25 mouse cellular contexts compared by ENCODE assay signal in genomic region chr10:96515164-96515922, GRCm38 (mm10).
DNase-seq lines count a peak whose midpoint lies in the region; ATAC-seq and TF ChIP-seq lines count a peak whose summit lies in the region.
"Had no signal": no experiment of that assay in that cellular context is flagged by ENCODE, and none has a peak within 500 bp of the region (broad histone marks: within the 10 kb centered on the region; RNA-seq: fewer than 3 reads in every experiment).

No protein-coding gene starts in this region.

- H3K4me3 ChIP-seq in heart, embryonic 11.5 days (ENCODE audit: low read depth, low read length) = no peak overlapping the region
- no peak overlapping the region for H3K4me3 ChIP-seq in stomach, postnatal 0 days (ENCODE audit: low read depth, low read length)
- H3K4me3 ChIP-seq: forebrain, embryonic 10.5 days; forebrain, embryonic 13.5 days; heart, embryonic 12.5 days; heart, embryonic 15.5 days; hindbrain, embryonic 10.5 days; hindbrain, embryonic 13.5 days had no signal

- peak; percentile 78 for TF ChIP-seq EP300 in stomach, postnatal 0 days (optimal IDR thresholded peaks at IDR 0.05)

- ATAC-seq in heart, embryonic 11.5 days (replicated peaks; ENCODE audit: insufficient number of reproducible peaks, low FRiP score, low TSS enrichment) = no peak
- ATAC-seq in stomach, postnatal 0 days (ENCODE audit: low FRiP score, low TSS enrichment) = peak; percentile 65; the same call in 1 of the 2 replicates
- ATAC-seq: forebrain, embryonic 13.5 days; forebrain, embryonic 16.5 days had no signal

- H3K4me2 ChIP-seq in heart, embryonic 11.5 days = no peak overlapping the region
- H3K4me2 ChIP-seq in stomach, postnatal 0 days (replicated peaks; ENCODE audit: low read depth) = no peak overlapping the region
- H3K4me2 ChIP-seq: forebrain, embryonic 13.5 days; heart, embryonic 12.5 days; heart, embryonic 15.5 days; hindbrain, embryonic 13.5 days had no signal

- H3K9me3 ChIP-seq in heart, embryonic 11.5 days (replicated peaks; ENCODE audit: control insufficient read depth, low read length) = no peaks in the 10 kb centered on the region
- H3K9me3 ChIP-seq in stomach, postnatal 0 days (ENCODE audit: control insufficient read depth, low read length) = no peaks in the 10 kb centered on the region
- H3K9me3 ChIP-seq: forebrain, embryonic 10.5 days; forebrain, embryonic 13.5 days; heart, embryonic 12.5 days; heart, embryonic 15.5 days; hindbrain, embryonic 10.5 days; hindbrain, embryonic 13.5 days had no signal

- no peak overlapping the region for H3K27ac ChIP-seq in heart, embryonic 11.5 days (ENCODE audit: low read depth, low read length)
- H3K27ac ChIP-seq in stomach, postnatal 0 days (replicated peaks) = no peak overlapping the region
- H3K27ac ChIP-seq: forebrain, embryonic 10.5 days; forebrain, embryonic 13.5 days; heart, embryonic 15.5 days; hindbrain, embryonic 10.5 days; hindbrain, embryonic 13.5 days had no signal

- H3K36me3 ChIP-seq in heart, embryonic 11.5 days (ENCODE audit: control insufficient read depth, insufficient read depth, low read length) = no peaks in the 10 kb centered on the region
- H3K36me3 ChIP-seq in stomach, postnatal 0 days (ENCODE audit: control insufficient read depth, insufficient read depth, low read length) = no peaks in the 10 kb centered on the region
- H3K36me3 ChIP-seq: forebrain, embryonic 10.5 days; heart, embryonic 12.5 days; heart, embryonic 15.5 days; hindbrain, embryonic 10.5 days; hindbrain, embryonic 13.5 days had no signal

- H3K9ac ChIP-seq in heart, embryonic 11.5 days (ENCODE audit: low read depth, low read length) = no peak overlapping the region
- no peak overlapping the region for H3K9ac ChIP-seq in stomach, postnatal 0 days (ENCODE audit: low read length)
- H3K9ac ChIP-seq: forebrain, embryonic 13.5 days; heart, embryonic 12.5 days; heart, embryonic 15.5 days; hindbrain, embryonic 13.5 days had no signal

- H3K4me1 ChIP-seq in heart, embryonic 11.5 days (ENCODE audit: control insufficient read depth, insufficient read depth, low read length) = no peaks in the 10 kb centered on the region
- no peaks in the 10 kb centered on the region for H3K4me1 ChIP-seq in stomach, postnatal 0 days (replicated peaks; ENCODE audit: control insufficient read depth, insufficient read depth)
- H3K4me1 ChIP-seq: forebrain, embryonic 10.5 days; forebrain, embryonic 13.5 days; heart, embryonic 12.5 days; heart, embryonic 15.5 days; hindbrain, embryonic 10.5 days; hindbrain, embryonic 13.5 days had no signal

- no peak for TF ChIP-seq CTCF in stomach, postnatal 0 days (IDR thresholded peaks at IDR 0.05; ENCODE audit: low read depth)

- DNase-seq in heart, adult 11 months = peak; percentile 67
- peak; percentile 15 to 47 for DNase-seq in urinary bladder, postnatal 36 days (ENCODE audit: low spot score in 2 of 2)
- DNase-seq in urinary bladder, adult 2 months (ENCODE audit: low spot score) = no peak
- peak; percentile 67 for DNase-seq in large intestine, adult 2 months (ENCODE audit: low read depth, low spot score)
- DNase-seq in stomach, postnatal 0 days (ENCODE audit: low spot score) = no peak
- no peak for DNase-seq in ovary, adult 18-20 months (ENCODE audit: low spot score)
- no peak for DNase-seq in embryo, embryonic 11 days
- DNase-seq: adrenal gland, adult 8-10 months; adrenal gland, postnatal 25 days; cerebellum, adult 11-12 months; cerebellum, adult 8-10 months; cerebellum, postnatal 10 days; cerebellum, postnatal 36 days; gastrocnemius, postnatal 10 days; gastrocnemius, postnatal 36 days; heart, postnatal 10 days; heart, postnatal 36 days had no signal

- 81% methylated on average over 10 of the region's 10 CpGs for WGBS in heart, embryonic 11.5 days (ENCODE audit: insufficient replicate concordance)
- 27% methylated on average over 10 of the region's 10 CpGs for WGBS in large intestine, adult 2 months
- WGBS in stomach, postnatal 0 days = 57% methylated on average over 10 of the region's 10 CpGs

- H3K27me3 ChIP-seq in heart, embryonic 11.5 days (ENCODE audit: control insufficient read depth, insufficient read depth, low read length) = no peaks in the 10 kb centered on the region
- no peaks in the 10 kb centered on the region for H3K27me3 ChIP-seq in stomach, postnatal 0 days (ENCODE audit: control insufficient read depth, insufficient read depth, low read length)
- H3K27me3 ChIP-seq: forebrain, embryonic 13.5 days; heart, embryonic 12.5 days; heart, embryonic 15.5 days; hindbrain, embryonic 13.5 days had no signal

Comparison
In these comparisons a context has a peak if more than half of its experiments do, and no peak if none do; other contexts are left out.
1. DNase-seq: peak in heart, adult 11 months (single experiment), urinary bladder, postnatal 36 days (2 of 2) and large intestine, adult 2 months (single experiment); none in urinary bladder, adult 2 months (single experiment), stomach, postnatal 0 days (single experiment), ovary, adult 18-20 months (single experiment) and embryo, embryonic 11 days (single experiment).